Mouse (Mus musculus): ENCODE measurements around the gene Fam24a. TPM values are rescaled to one million over a fixed set of nuclear protein-coding genes. Genes with fewer than 3 reads are reported as not detected.
A peak's percentile ranks its signal among the peaks of the same experiment; 100 is the strongest.

Fam24a gene
- not detected for polyA plus RNA-seq (2017; shearing (Covaris generic))

GRCm38 (mm10) chr7:131333564-131333963 is at the start of gene Fam24a:
Fam24a (plus strand) TSS chr7:131333864.
- ATAC-seq, result no peak

GRCm38 (mm10) chr7:131297151-131297550 is 36.5 kb upstream of the Fam24a start:
- ATAC-seq, result no peak

- ATAC-seq, result no peak
Observed at GRCm38 (mm10) chr7:131303340-131303739, 30.3 kb upstream of the Fam24a start.

GRCm38 (mm10) chr7:131306733-131307132 is 26.9 kb upstream of the Fam24a start:
- no peak for ATAC-seq

- ATAC-seq, result no peak
Observed at GRCm38 (mm10) chr7:131314493-131314892, 19.2 kb upstream of the Fam24a start.

GRCm38 (mm10) chr7:131317587-131317986 is 16.1 kb upstream of the Fam24a start:
- no peak for ATAC-seq

- no peak for ATAC-seq
Observed at GRCm38 (mm10) chr7:131318340-131318739, 15.3 kb upstream of the Fam24a start.

GRCm38 (mm10) chr7:131322192-131322591 is 11.5 kb upstream of the Fam24a start, which contains the start of gene Cuzd1:
Cuzd1 (minus strand) TSS chr7:131322292.
- no peak for ATAC-seq

- ATAC-seq, result no peak
Observed at GRCm38 (mm10) chr7:131327054-131327453, 6.6 kb upstream of the Fam24a start.

- ATAC-seq, result no peak
Observed at GRCm38 (mm10) chr7:131329416-131329815, 4.2 kb upstream of the Fam24a start, which contains the start of gene Fam24b. Fam24b (minus strand) TSS chr7:131329516.

GRCm38 (mm10) chr7:131331688-131332087 is 2.0 kb upstream of the Fam24a start:
- no peak for ATAC-seq

GRCm38 (mm10) chr7:131337502-131338068 is 3.9 kb downstream of the Fam24a start:
- ATAC-seq, result no peak

GRCm38 (mm10) chr7:131345856-131346541 is 12.3 kb downstream of the Fam24a start:
- ATAC-seq, result no peak

- no peak for ATAC-seq
Observed at GRCm38 (mm10) chr7:131356105-131356504, 22.4 kb downstream of the Fam24a start.

GRCm38 (mm10) chr7:131362269-131362614 is 28.6 kb downstream of the Fam24a start:
- ATAC-seq, result peak; percentile 44

- peak; percentile 92 for ATAC-seq
Observed at GRCm38 (mm10) chr7:131362615-131363300, 29.1 kb downstream of the Fam24a start, which contains the start of gene 2310057M21Rik. 2310057M21Rik (minus strand) TSS chr7:131362759.

GRCm38 (mm10) chr7:131364131-131364530 is 30.5 kb downstream of the Fam24a start:
- ATAC-seq, result no peak

- peak; percentile 90 for ATAC-seq
Observed at GRCm38 (mm10) chr7:131370648-131371469, 37.2 kb downstream of the Fam24a start, which contains the start of gene Pstk. Pstk (plus strand) TSS chr7:131371141.

- no peak for ATAC-seq
Observed at GRCm38 (mm10) chr7:131371470-131371860, 37.8 kb downstream of the Fam24a start.

GRCm38 (mm10) chr7:131371880-131372651 is 38.4 kb downstream of the Fam24a start:
- ATAC-seq, result no peak

All from CD4-positive, CD25-positive, alpha-beta regulatory T cell, adult 4 months (primary cell).